Mouse (Mus musculus) ES-E14 (cell line): Measurements from ENCODE around the gene Il18bp.

Experiments used
- CHD2 ChIP-seq: IDR thresholded peaks from 2 replicates; pipeline ENCODE4 v1.6.1; 2014; ENCODE audit warnings: mild to moderate bottlenecking, low read depth, low read length, inconsistent platforms
- HCFC1 ChIP-seq: IDR thresholded peaks from 2 replicates; pipeline ENCODE4 v1.6.1; 2012; ENCODE audit warnings: low read length, inconsistent platforms, borderline replicate concordance; ENCODE audit not compliant: insufficient read depth
- MAFK ChIP-seq: IDR thresholded peaks from 2 replicates; pipeline ENCODE4 v1.6.1; 2014; ENCODE audit warnings: mild to moderate bottlenecking, low read depth, low read length, inconsistent platforms; ENCODE audit not compliant: insufficient read depth
- ZC3H11A ChIP-seq: IDR thresholded peaks from 2 replicates; pipeline ENCODE4 v1.6.1; 2012; ENCODE audit warnings: low read depth, mild to moderate bottlenecking, inconsistent platforms, low read length, borderline replicate concordance
- ZNF384 ChIP-seq: IDR thresholded peaks from 2 replicates; pipeline ENCODE4 v1.6.1; 2012; ENCODE audit warnings: low read depth, low read length, inconsistent platforms

DNA sequence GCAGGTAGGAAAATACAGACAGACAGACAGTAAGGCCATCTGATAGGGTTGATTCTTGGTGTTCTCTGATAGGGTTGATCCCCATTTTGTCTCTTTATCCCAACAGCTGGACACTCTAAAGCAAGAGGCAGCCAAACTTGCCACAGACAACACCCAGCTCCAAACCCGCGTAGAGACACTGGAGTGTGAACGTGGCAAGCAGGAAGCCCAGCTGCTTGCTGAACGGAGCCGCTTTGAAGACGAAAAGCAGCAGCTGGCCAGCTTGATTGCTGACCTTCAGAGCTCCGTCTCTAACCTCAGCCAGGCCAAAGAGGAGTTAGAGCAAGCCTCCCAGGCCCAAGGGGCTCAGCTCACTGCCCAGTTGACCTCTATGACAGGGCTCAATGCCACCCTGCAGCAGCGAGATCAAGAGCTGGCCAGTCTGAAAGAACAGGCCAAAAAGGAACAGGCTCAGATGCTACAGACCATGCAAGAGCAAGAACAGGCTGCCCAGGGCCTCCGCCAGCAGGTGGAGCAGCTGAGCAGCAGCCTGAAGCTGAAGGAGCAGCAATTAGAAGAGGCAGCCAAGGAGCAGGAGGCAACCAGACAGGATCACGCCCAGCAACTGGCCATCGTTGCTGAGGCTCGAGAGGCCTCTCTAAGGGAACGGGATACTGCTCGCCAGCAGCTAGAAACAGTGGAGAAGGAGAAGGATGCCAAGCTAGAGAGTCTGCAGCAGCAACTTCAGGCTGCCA is 20.1 kb downstream of the Il18bp start:
- TF ChIP-seq HCFC1 (no peak), ZC3H11A (no peak), MAFK (no peak), ZNF384 (no peak), CHD2 (no peak)
